Mouse (Mus musculus): ENCODE results near the gene 5031439G07Rik. TPM values are rescaled to one million over a fixed set of nuclear protein-coding genes. Genes with fewer than 3 reads are reported as not detected.

5031439G07Rik gene
- polyA plus RNA-seq, 1 experiment from 2014 or later: 16.2 TPM

GRCm38 (mm10) chr15:84953259-84953658, 35.1 kb downstream of the 5031439G07Rik start:
- H3K36me3 ChIP-seq (ENCODE audit: control insufficient read depth, insufficient read depth, low read length): peaks cover 3% of the 10 kb centered on the region; the same call in 1 of the 2 replicates
- no peak overlapping the region for H3K27ac ChIP-seq (ENCODE audit: low read depth, low read length)
- H3K9ac ChIP-seq (ENCODE audit: low read length): no peak overlapping the region
- H3K4me3 ChIP-seq (ENCODE audit: low read depth, low read length): no peak overlapping the region
- WGBS: 94% methylated on average over 11 of the region's 11 CpGs
- H3K4me2 ChIP-seq (ENCODE audit: low read depth, low read length, severe bottlenecking): no peak overlapping the region
- H3K9me3 ChIP-seq (ENCODE audit: control insufficient read depth, low read length): no peaks in the 10 kb centered on the region
- peaks cover 4% of the 10 kb centered on the region; the same call in 1 of the 2 replicates for H3K4me1 ChIP-seq (replicated peaks; ENCODE audit: control insufficient read depth, insufficient read depth, low read length)
- ATAC-seq (replicated peaks; ENCODE audit: low FRiP score): no peak
- H3K27me3 ChIP-seq (ENCODE audit: control insufficient read depth, insufficient read depth, low read length): no peaks in the 10 kb centered on the region
- DNase-seq (ENCODE audit: low spot score): no peak

GRCm38 (mm10) chr15:84950053-84950452, 38.3 kb downstream of the 5031439G07Rik start:
- H3K36me3 ChIP-seq (ENCODE audit: control insufficient read depth, insufficient read depth, low read length): peaks cover 3% of the 10 kb centered on the region; the same call in 1 of the 2 replicates
- 89% methylated on average over 4 of the region's 4 CpGs for WGBS

GRCm38 (mm10) chr15:84948990-84949389, 39.4 kb downstream of the 5031439G07Rik start:
- no peak overlapping the region for H3K4me3 ChIP-seq (ENCODE audit: low read depth, low read length)
- H3K9me3 ChIP-seq (ENCODE audit: control insufficient read depth, low read length): no peaks in the 10 kb centered on the region
- no peak overlapping the region for H3K9ac ChIP-seq (ENCODE audit: low read length)
- peaks cover 3% of the 10 kb centered on the region; the same call in 1 of the 2 replicates for H3K36me3 ChIP-seq (ENCODE audit: control insufficient read depth, insufficient read depth, low read length)
- no peak for ATAC-seq (replicated peaks; ENCODE audit: low FRiP score)
- no peak for DNase-seq (ENCODE audit: low spot score)
- no peaks in the 10 kb centered on the region for H3K27me3 ChIP-seq (ENCODE audit: control insufficient read depth, insufficient read depth, low read length)
- no peak overlapping the region for H3K4me2 ChIP-seq (ENCODE audit: low read depth, low read length, severe bottlenecking)
- no peaks in the 10 kb centered on the region for H3K4me1 ChIP-seq (replicated peaks; ENCODE audit: control insufficient read depth, insufficient read depth, low read length)
- 93% methylated on average over 14 of the region's 14 CpGs for WGBS
- H3K27ac ChIP-seq (ENCODE audit: low read depth, low read length): no peak overlapping the region

More at GRCm38 (mm10) chr15:84950053-84950452, 38.3 kb downstream of the 5031439G07Rik start:
- Histone ChIP-seq H3K9ac (ENCODE audit: low read length) (no peak overlapping the region), H3K27me3 (ENCODE audit: control insufficient read depth, insufficient read depth, low read length) (no peaks in the 10 kb centered on the region), H3K9me3 (ENCODE audit: control insufficient read depth, low read length) (no peaks in the 10 kb centered on the region), H3K4me1 (replicated peaks; ENCODE audit: control insufficient read depth, insufficient read depth, low read length) (no peaks in the 10 kb centered on the region), H3K4me3 (ENCODE audit: low read depth, low read length) (no peak overlapping the region), H3K27ac (ENCODE audit: low read depth, low read length) (no peak overlapping the region), H3K4me2 (ENCODE audit: low read depth, low read length, severe bottlenecking) (no peak overlapping the region)
- no peak for ATAC-seq (replicated peaks; ENCODE audit: low FRiP score)
- no peak for DNase-seq (ENCODE audit: low spot score)

GRCm38 (mm10) chr15:84944319-84944718, 44.0 kb downstream of the 5031439G07Rik start:
- H3K27ac ChIP-seq (ENCODE audit: low read depth, low read length): no peak overlapping the region
- 89% methylated on average over 5 of the region's 5 CpGs for WGBS
- no peaks in the 10 kb centered on the region for H3K9me3 ChIP-seq (ENCODE audit: control insufficient read depth, low read length)
- peaks cover 4% of the 10 kb centered on the region; the same call in 1 of the 2 replicates for H3K36me3 ChIP-seq (ENCODE audit: control insufficient read depth, insufficient read depth, low read length)
- ATAC-seq (replicated peaks; ENCODE audit: low FRiP score) (no peak), DNase-seq (ENCODE audit: low spot score) (no peak)
- no peaks in the 10 kb centered on the region for H3K27me3 ChIP-seq (ENCODE audit: control insufficient read depth, insufficient read depth, low read length)
- no peak overlapping the region for H3K4me3 ChIP-seq (ENCODE audit: low read depth, low read length)
- no peak overlapping the region for H3K4me2 ChIP-seq (ENCODE audit: low read depth, low read length, severe bottlenecking)
- H3K9ac ChIP-seq (ENCODE audit: low read length): no peak overlapping the region
- H3K4me1 ChIP-seq (replicated peaks; ENCODE audit: control insufficient read depth, insufficient read depth, low read length): no peaks in the 10 kb centered on the region

- ATAC-seq (replicated peaks; ENCODE audit: low FRiP score) (no peak), DNase-seq (ENCODE audit: low spot score) (no peak)
- 76% methylated on average over 11 of the region's 11 CpGs for WGBS
- no peak overlapping the region for H3K9ac ChIP-seq (ENCODE audit: low read length)
- no peak overlapping the region for H3K27ac ChIP-seq (ENCODE audit: low read depth, low read length)
- no peak overlapping the region for H3K4me3 ChIP-seq (ENCODE audit: low read depth, low read length)
- no peaks in the 10 kb centered on the region for H3K4me1 ChIP-seq (replicated peaks; ENCODE audit: control insufficient read depth, insufficient read depth, low read length)
- H3K9me3 ChIP-seq (ENCODE audit: control insufficient read depth, low read length): no peaks in the 10 kb centered on the region
- peaks cover 8% of the 10 kb centered on the region; the same call in 1 of the 2 replicates for H3K36me3 ChIP-seq (ENCODE audit: control insufficient read depth, insufficient read depth, low read length)
- no peaks in the 10 kb centered on the region for H3K27me3 ChIP-seq (ENCODE audit: control insufficient read depth, insufficient read depth, low read length)
- no peak overlapping the region for H3K4me2 ChIP-seq (ENCODE audit: low read depth, low read length, severe bottlenecking)
Measured at GRCm38 (mm10) chr15:84942647-84943285, 45.6 kb downstream of the 5031439G07Rik start.

- Histone ChIP-seq H3K4me2 (ENCODE audit: low read depth, low read length, severe bottlenecking) (no peak overlapping the region), H3K9me3 (ENCODE audit: control insufficient read depth, low read length) (no peaks in the 10 kb centered on the region), H3K36me3 (ENCODE audit: control insufficient read depth, insufficient read depth, low read length) (peaks cover 18% of the 10 kb centered on the region; the same call in 1 of the 2 replicates), H3K27me3 (ENCODE audit: control insufficient read depth, insufficient read depth, low read length) (no peaks in the 10 kb centered on the region), H3K9ac (ENCODE audit: low read length) (no peak overlapping the region), H3K4me3 (ENCODE audit: low read depth, low read length) (no peak overlapping the region), H3K4me1 (replicated peaks; ENCODE audit: control insufficient read depth, insufficient read depth, low read length) (no peaks in the 10 kb centered on the region), H3K27ac (ENCODE audit: low read depth, low read length) (no peak overlapping the region)
- ATAC-seq (replicated peaks; ENCODE audit: low FRiP score) (no peak), DNase-seq (ENCODE audit: low spot score) (no peak)
- 88% methylated on average over 12 of the region's 12 CpGs for WGBS
Measured at GRCm38 (mm10) chr15:84940102-84940501, 48.2 kb downstream of the 5031439G07Rik start.

GRCm38 (mm10) chr15:84934901-84935300, 53.5 kb downstream of the 5031439G07Rik start:
- peaks cover 24% of the 10 kb centered on the region for H3K36me3 ChIP-seq (ENCODE audit: control insufficient read depth, insufficient read depth, low read length)

GRCm38 (mm10) chr15:84932351-84932750, 56.0 kb downstream of the 5031439G07Rik start:
- Histone ChIP-seq H3K4me2 (ENCODE audit: low read depth, low read length, severe bottlenecking) (no peak overlapping the region), H3K9ac (ENCODE audit: low read length) (no peak overlapping the region), H3K4me3 (ENCODE audit: low read depth, low read length) (no peak overlapping the region), H3K36me3 (ENCODE audit: control insufficient read depth, insufficient read depth, low read length) (peaks cover 27% of the 10 kb centered on the region), H3K27me3 (ENCODE audit: control insufficient read depth, insufficient read depth, low read length) (no peaks in the 10 kb centered on the region), H3K4me1 (replicated peaks; ENCODE audit: control insufficient read depth, insufficient read depth, low read length) (no peaks in the 10 kb centered on the region), H3K9me3 (ENCODE audit: control insufficient read depth, low read length) (no peaks in the 10 kb centered on the region), H3K27ac (ENCODE audit: low read depth, low read length) (no peak overlapping the region)
- WGBS: 72% methylated on average over 5 of the region's 5 CpGs
- DNase-seq (ENCODE audit: low spot score): no peak
- no peak for ATAC-seq (replicated peaks; ENCODE audit: low FRiP score)

More at GRCm38 (mm10) chr15:84934901-84935300, 53.5 kb downstream of the 5031439G07Rik start:
- no peak overlapping the region for H3K4me2 ChIP-seq (ENCODE audit: low read depth, low read length, severe bottlenecking)
- H3K27ac ChIP-seq (ENCODE audit: low read depth, low read length): no peak overlapping the region
- H3K27me3 ChIP-seq (ENCODE audit: control insufficient read depth, insufficient read depth, low read length): no peaks in the 10 kb centered on the region
- DNase-seq (ENCODE audit: low spot score): no peak
- H3K4me3 ChIP-seq (ENCODE audit: low read depth, low read length): no peak overlapping the region
- ATAC-seq (replicated peaks; ENCODE audit: low FRiP score): no peak
- H3K4me1 ChIP-seq (replicated peaks; ENCODE audit: control insufficient read depth, insufficient read depth, low read length): no peaks in the 10 kb centered on the region
- H3K9me3 ChIP-seq (ENCODE audit: control insufficient read depth, low read length): no peaks in the 10 kb centered on the region
- no peak overlapping the region for H3K9ac ChIP-seq (ENCODE audit: low read length)
- WGBS: 90% methylated on average over 16 of the region's 16 CpGs
